Mouse (Mus musculus) adipocyte (in vitro differentiated cells): ENCODE measurements around the gene Zyg11b.
A peak's percentile ranks its signal among the peaks of the same experiment; 100 is the strongest.

Experiments
- DNase-seq: peaks from one replicate; pipeline ENCODE4 v3.0.0-alpha.2; 2016; ENCODE audit warnings: low spot score

The Zyg11b gene

DNA sequence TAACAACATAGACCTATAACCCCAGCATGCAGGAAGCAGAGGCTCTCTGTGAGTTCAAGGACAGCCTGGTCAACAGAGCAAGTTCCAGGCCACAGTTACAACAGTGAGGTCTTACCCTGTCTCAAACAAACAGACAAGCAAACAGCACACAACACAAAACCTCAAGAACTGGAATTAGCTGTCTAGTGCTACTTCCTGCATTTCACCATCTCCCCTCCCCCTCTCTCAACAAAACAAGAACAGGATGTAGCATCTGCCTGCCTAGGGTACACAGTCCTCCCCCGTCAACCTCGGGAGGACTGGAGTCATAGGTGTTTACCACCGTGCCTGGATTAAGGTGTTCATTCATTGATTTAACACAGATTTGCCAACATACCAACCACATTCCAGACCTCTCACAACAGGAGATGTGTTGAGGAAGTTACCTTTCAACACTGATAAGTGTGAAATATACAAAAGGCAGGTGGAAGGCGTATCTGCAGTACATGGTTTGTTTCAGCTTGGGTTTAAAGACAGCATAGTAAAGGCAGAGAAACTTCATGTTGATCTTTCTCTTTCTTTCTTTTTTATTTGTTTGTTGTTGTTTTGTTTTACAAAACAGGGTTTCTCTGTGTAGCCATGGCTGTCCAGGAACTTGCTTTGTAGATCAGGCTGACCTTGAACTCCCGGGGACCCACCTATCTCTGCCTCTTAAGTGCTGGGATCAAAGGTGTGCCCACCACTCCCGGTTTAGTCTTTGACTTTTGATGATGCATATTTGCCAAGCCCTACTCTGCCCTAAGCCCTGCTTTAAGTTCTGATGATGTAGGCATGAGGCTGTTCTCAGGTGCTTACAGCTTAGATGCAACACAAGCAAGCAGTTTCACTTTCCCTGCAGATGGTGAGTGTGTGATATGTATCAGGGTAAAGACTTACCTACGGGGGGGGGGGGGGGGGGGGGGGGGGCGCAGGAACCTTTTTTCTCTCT lies 18.0 kb upstream of the Zyg11b start:
- no peak for DNase-seq

DNA sequence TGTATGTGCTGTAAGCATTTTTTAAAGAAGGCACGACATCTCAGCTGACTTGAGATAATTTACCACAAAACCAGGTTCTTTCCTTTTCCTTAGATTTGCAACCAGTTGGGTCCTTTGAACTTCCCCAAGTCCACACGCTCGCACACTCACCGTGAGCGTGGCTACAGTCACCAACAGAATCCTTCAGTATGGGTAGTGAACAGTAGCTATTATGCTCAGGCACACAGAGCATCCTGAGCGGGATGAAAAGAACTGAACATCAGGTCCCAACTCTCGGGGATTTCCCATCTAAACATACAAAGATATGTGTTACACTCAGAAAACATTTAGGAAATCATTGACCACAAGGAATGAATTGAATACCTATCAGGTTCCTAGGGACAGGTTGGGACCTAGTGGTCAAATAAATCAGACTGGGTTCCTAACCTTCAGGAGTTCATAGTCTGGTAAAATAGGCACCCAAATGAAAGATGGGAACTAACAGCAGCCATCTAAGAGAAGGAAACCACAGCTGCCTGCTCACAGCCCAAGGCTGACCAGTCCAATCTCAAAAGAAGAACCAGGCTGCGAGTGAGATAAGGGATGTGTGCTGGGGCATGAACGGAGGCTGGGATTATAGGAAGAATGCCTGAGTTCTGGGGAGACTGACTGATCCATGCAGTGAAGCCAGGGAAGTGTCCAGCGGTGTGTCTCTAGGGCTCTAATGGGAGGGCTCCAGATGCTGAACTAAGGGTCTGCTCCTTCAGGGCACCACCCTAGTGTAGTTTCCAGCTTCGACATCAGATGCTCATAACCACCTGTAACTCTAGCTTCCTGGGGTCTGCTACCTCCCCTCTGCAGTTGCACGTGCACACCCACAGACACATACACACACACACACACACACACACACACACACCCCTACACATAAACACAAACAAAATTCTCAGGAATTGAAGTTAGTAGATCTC lies 17.0 kb upstream of the Zyg11b start:
- no peak for DNase-seq

DNA sequence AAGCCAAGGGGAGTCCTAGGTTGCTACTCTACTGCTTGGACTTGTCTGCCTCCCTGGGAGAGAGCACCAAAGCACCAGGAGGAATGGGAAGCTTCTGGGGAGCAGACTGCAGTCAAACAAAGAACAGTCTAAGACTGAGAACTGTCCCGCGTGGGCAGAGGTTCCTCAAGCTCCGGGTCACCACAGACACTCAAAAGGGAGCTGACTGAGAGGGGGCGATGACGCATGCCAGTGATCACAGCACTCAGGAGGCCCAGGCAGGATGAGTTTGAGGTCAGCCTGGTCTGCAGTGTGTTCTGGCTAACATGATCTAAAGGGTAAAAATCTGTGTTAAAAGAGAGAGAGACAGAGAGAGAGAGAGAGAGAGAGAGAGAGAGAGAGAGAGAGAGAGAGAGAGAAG lies 13.1 kb upstream of the Zyg11b start:
- no peak for DNase-seq

DNA sequence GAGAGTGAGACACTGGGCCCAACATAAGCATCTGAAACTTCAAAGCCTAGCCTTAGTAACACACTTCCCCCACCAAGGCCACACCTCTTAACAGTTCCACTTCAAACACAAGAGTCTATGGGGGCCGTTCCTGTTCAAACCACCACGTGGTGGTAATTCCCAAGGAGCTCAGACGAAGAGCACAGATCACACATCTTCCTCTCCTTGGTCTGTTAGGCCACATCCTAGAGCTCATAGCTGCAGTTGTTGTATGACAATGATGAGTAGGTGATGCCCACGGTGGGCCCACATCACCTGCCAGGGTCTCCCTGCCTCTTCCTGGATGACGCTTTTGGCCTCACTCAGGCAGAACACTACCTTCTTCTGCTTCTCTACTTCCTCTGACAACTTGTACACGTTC lies 9.8 kb upstream of the Zyg11b start:
- DNase-seq: no peak

DNA sequence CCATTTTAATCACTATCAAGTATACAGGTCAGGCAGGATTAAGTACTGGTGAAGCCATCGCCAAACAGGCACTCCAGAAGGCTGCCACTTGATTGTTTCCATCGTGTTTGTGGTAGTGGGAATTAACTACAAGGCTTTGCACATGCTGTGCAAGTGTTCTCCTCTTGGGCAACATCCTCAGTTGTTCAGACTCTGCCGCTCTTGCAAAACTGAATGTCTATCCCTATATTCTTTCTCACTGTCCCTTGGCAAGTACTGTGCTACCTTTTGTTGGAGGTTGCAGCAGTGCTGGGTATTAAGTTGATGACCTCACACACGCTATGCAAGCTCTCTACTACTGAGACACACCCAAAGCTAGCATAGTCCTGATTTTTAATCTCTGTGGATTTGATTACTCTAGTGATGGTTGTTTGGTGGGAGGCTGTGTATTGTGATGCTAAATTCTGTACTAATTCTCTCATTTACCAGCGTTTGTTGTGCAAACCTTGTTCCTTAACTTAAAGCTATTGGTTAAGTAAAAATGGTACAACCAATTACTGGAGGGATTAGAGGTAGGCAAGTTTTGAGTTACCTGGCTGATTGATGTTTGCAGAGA lies 1.5 kb upstream of the Zyg11b start:
- DNase-seq: no peak

DNA sequence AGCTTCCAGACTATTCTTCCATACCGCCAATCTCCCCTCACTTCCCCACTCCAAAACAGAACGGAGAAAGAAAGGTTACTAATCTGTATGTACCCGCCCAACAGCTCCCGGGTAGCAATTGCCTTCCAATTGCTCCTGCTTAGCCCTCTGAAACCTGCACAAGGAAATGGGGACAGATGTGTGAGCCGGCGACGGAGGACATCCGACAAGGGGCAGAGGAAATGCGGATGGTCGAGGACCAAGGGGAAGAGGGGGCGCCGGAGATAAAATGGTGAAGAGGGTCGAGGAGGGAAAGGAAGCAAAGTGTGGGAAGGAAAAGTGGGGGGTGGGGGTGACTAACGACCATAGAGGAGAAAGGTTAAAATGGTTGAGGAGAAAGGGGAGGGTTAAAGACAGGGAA lies 630 bp downstream of the Zyg11b start:
- peak; percentile 19 for DNase-seq

DNA sequence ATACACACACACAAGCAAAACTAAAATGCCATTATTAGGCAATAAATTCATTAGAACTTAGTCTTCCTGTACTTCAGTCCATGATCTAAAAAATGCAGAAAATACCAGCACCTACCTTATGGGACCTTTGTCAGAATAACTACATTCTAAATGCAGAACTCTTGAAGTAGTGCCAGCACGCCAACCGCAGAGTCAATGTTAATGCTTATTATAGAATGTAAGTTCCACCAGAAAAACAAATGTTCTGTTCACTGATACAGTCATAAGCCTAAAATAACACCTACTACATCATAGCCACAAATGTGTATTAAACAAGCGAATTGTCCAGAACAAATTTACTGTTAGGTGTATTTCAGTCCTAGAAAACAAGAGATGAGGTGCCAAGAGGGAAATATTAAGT lies 23.9 kb downstream of the Zyg11b start:
- no peak for DNase-seq

DNA sequence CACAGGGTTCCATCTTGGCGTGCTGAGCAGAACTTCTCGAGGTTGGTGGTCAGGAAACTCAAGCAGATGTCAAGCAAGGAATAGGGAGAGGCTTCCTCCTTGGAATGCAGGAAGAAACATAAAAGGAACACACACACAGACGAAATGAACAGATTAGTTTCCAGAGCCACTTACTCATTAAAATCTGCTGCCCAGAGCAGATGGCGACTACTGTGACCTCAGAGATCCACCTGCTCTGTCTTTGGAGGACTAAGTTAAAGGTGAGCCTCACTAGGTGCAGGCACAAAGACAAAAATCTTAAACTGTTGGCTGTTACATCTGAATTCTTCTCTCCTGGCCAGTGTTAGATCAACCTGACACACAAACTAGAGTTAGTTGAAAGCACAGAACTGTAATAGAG lies 28.6 kb downstream of the Zyg11b start:
- no peak for DNase-seq

DNA sequence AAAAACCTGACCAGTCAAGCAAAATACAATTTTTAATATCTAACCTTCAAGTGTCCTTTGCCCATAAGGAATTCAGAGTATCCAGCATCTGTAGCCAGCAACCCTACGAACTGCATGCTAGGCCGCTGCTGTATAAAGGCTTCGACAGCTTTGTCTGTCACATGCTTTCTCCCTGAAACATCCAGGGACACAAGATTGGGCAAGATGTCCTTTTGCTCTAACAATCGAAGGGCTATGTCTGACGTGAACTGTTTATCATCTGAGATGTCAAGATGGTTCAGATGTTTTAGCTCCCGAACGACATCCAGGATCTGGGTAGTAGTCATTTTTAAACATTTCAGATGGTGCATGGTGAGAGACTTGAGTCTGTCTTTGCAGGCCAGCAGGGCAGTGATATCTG lies 35.1 kb downstream of the Zyg11b start:
- DNase-seq: no peak

DNA sequence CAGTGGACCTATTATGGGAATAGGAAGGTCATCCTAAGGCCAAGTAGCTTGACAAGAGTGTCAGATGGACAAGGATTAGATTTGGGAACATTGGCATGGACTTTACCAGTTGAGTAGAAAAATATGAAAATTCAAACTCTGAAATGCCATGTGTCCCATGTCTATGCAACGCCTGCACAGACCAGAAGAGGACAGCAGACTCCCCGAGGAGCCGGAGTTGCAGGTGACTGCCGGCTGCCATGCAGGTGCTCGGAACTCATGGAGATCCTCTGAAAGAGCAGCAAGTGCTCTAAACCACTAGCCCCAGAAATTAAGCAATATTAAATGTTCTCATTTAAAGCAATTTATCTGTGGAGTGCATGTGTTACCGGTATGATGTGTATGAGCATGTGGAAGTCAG lies 47.6 kb downstream of the Zyg11b start:
- DNase-seq: no peak

DNA sequence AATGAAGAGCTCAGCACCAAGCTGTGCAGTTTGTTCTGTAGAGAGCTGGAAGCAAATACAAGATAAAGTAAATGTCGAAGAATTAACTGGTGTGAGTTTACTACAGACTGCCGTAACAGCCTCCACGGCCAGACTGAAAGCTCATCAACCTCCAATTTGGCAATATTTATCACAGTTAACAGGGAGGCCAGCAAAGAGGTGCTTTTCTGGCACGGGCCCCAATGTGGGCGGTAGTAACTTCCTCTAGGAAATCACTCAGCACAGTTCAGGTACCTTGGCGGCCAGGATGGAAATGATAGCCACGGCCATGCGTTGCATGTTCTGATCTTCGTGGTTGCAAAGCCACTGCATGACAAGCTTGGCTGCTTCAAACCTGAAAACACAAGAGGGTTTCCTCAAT lies 50.4 kb downstream of the Zyg11b start:
- DNase-seq: no peak

DNA sequence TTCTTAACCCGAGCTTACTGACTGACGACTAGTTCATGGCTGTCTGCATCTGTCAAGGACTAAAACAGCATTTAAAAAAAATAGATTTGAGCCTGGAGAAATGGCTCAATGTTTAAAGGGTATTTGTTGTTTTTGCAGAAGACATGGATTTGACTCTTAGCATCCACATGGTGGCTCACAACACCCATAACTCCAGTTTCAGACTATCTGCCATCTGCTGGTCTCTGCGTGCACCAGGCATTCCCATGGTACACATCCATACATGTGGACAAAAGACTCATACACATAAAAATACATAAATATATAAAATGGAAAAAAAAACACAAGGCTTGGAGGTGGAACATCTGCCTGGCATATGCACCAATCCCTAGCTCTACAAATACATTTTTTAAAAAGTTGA lies 51.6 kb downstream of the Zyg11b start:
- no peak for DNase-seq

DNA sequence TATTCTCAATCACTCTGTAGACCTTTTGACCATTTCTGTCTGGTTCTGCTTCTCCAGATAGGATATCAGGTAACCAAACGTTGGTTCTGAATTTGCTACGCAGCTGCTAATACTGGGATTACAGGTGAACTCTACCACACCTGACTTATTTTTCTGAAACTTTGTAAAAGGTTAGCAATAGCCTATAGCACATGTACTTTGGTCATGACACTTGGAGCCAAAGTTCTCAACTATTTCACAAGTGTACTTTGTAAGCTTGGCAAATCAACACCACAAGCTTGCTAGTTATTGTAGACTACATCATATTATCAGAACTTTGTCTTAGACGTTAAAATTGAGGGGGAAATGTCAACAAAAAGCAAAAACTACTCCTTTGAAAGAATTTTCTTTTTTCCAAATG lies 67.2 kb downstream of the Zyg11b start:
- DNase-seq: no peak

DNA sequence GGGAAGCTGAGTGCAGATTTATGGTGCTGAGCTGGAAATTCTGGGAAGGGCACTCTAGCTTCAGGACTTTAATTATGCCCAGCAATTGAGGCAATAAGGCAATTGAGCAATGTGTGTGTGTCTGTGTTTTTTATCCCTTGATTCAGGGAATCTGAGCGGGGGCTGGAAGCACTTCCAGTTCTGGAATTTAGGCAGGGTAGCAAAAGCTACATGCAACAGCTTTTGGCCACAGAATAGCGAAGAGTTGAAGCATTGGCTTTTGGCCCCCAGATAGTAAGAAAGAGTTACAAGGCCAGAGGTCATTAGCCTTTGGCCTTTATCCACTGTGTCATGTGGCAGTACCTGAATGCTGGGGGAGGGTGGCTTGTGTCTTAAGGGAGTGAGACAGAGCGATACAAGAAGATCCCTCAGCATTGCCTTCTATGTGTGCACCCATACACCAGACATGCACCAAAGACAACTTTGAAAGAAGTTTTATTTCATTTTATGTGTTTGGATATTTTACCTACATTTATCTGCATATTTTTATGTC lies 75.5 kb downstream of the Zyg11b start:
- peak; percentile 93 for DNase-seq

DNA sequence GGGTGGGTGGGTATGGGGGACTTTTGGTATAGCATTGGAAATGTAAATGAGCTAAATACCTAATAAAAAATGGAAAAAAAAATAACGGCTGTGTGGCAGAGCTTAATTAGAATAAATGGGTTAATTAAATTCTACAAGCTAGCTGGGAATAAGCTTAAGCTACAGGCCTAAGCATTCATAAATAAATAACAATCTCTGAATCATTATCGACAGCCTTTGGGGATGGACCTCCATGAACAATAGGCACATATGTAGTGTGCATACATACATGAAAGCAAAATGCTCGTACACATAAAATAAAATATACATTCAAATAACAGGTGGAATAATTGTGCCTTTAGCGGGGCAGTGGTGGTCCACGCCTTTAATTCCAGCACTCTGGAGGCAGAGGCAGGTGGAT lies 78.4 kb downstream of the Zyg11b start:
- no peak for DNase-seq

DNA sequence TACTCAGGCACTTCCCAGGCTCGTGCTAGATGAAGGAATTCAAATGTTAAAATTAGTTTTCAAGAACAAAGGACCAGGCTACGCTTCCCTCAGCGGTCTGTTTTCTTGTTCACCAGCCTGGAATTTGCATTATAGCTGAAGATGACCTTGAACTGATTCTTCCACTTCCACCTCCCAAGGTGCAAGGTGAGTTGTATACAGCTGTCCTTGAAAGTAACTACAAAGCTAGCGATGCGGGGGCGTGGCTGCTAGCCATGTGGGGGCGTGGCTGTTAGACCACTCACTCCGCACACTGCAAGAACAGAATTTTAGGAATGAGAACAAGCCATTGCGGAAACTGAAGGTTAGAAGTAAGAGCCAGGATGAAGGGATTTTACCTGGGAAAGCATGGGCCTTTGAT lies 81.9 kb downstream of the Zyg11b start:
- no peak for DNase-seq

DNA sequence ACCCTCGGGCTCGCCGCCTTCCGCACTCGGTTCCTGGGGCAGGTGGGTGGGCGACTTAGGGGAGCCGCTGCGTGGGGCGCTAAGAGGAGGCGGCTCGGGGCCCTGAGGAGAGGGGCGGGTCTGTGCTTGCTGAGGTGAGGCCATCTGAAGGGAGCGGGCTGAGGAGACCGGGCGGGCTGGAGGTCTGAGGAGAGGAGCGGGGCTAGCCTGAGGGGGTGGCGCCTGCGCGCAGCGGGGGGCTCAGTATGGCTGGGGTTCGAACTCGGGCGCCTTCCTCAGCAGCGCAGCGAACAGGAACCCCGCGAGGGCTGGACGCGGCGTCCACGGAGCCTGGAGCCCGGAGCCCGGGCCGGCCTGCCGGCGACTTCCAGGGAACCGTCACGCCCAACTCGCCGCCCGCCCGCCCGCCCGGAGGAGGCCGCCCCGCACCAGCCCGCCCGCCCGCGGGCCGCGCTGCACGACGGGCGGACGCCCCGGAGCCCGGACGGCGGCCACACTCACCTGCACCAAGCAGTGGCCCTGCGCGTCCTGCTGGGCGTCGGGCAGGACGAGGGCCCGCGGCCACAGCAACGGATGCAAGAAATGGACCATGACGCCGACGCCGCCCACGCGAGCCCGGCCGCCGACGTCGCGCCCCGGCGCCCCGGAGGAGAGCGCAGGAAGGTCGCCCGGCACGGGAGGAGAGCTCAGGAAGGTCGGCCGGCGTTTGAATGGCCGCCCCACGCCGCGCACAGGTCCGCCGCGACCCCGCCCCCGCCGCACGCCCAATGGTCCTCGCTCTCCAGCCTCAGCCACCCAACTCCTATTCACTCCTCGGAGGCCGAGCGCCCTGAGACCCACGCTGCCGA lies 83.3 kb downstream of the Zyg11b start, which contains the start of gene Zyg11a:
Gene Zyg11a, minus strand, starts transcription at position 717 of the 848 bp plus-strand sequence.
- DNase-seq: no peak

DNA sequence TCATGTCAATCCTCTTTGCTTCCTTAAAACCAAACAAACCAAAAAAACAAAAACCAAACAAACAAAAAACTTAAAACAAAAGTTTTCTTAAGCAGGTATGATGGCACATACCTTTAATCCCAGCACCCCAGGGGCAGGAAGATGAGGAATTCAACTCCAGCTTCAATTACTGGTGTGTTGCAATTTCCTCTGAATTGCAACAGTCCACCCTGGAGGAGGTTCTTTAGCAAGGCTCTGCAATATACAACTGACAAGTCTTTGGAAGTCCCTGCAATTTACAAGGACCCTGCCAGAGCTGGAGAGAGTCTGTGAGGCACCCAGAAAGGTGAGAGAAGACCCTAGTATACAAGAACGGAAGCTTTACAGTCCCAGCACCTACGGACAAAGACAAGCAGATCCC lies 87.9 kb downstream of the Zyg11b start:
- no peak for DNase-seq

DNA sequence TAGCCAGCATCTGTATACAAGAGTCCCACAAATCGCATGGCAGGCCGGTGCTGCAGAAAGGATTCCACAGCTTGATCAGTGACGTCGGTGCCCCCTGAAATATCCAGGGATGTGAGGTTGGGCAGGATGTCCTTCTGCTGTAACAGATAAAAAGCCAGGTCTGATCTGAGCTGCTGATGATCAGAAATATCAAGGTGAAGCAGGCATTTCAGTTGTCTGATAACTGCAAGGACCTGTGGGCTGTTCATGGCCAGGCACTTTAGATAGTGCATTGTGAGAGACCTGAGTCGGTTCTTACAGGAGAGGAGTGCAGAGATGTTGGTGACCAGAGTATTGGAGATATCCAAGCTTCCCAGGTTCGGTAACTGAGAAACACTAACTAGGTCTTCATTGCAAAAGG lies 96.3 kb downstream of the Zyg11b start:
- DNase-seq: no peak

DNA sequence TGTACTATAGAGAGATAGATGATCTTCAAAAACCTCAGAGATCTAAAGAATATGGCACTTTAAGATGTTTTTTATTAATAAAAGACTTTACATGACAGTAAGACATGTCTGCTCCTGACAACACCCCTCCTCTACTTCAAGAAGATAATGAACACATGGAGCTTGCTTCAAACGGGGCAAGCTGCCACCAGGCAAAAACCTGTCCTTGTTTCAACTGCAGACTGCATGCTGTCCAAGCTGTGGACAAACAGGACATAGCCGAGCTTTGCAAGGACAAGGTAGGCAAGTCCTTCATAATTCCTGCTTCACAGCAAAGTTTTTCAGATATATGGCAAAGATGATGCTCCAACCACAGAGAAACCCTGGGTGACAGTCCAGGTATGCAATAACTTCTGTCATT lies 101.7 kb downstream of the Zyg11b start:
- no peak for DNase-seq

DNA sequence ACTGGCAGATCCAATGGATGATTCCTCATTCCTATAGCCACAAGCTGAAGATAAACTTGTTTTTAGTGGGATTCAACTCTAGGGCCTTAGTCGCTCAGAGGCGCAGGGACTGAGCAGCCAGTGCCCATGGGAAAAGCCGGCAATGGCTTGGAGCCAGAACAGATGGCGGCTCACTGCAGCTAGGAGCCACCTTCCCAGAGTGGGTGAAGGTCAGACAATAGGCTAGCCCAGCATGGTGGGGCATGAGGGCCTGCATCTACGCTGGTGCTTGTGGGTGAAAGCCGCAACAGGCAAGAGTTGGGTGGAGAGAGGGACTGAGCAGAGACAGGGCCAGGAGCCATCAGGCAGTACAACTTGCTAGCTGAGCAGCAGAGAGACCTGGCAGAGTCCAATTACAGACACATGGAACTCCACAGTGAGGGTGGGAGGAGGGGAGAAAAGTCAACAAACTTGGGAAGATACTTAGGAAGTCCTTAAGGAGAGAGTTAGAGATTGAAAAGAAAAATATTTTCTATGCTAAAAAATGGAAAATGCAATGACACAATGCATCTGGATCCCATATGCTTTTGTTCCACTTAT lies 104.5 kb downstream of the Zyg11b start:
- peak; percentile 8 for DNase-seq
